Mouse (Mus musculus): ENCODE data around the gene Sim2. TPM values are rescaled to one million over a fixed set of nuclear protein-coding genes. Genes with fewer than 3 reads are reported as not detected.

Sim2 gene
- polyA plus RNA-seq, 1 experiment from 2014 or later, result not detected

DNA sequence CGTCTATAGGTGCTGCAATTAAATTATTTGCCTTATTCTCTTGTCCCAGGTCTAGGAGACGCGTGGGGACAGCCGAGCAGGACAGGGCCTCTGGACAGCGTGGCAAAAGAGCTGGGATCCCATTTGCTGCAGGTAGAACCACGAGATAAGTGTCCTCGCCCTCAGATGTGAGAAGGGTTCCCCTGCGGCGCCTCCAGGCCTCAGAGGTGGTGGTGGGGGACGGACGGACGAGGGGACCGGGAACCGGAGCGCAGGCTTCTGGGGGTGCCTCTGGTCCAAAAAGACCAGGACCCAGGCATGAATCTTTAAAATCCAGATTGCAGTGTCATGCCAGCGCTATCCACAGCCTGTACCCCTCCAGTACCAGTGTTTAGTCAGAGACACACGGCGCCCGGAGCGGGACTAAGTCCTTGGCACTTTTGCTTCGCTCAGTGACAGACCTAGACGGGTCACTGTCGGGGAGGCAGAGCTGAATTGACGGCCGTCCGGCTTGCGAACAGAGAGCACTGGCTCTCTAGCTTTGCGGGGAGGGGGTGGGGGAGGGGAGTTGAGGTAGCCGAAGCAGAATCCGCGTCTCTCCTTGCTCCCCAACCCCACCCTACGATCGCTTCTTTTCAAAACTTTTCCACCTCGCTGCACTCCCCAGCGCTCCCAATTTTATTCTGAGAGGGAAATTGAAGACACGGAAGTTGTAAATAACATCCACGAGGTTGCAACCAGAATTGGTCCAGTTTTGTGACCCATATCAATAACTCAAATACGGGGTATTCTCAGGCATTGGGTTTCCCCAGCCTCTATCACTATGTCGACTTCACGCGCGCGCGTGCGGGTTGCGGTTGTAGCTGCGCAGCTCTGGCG lies 9.7 kb downstream of the Sim2 start:
- H3K9ac ChIP-seq (replicated peaks; ENCODE audit: low read depth), result no peak overlapping the region
- 3% methylated on average over 48 of the region's 48 CpGs for WGBS
- H3K4me2 ChIP-seq (replicated peaks; ENCODE audit: low read depth, low read length), result no peak overlapping the region
- peaks cover 78% of the 10 kb centered on the region for H3K27me3 ChIP-seq (replicated peaks; ENCODE audit: insufficient read depth, low read length)
- DNase-seq (ENCODE audit: low spot score), result no peak
- TF ChIP-seq CTCF (IDR thresholded peaks at IDR 0.05) (no peak), EP300 (IDR thresholded peaks at IDR 0.05) (no peak)
- ATAC-seq, result no peak
- H3K36me3 ChIP-seq (ENCODE audit: insufficient read depth, low read length), result no peaks in the 10 kb centered on the region
- H3K4me3 ChIP-seq (ENCODE audit: low read depth, low read length), result no peak overlapping the region
- H3K9me3 ChIP-seq (ENCODE audit: low read length), result no peaks in the 10 kb centered on the region
- no peaks in the 10 kb centered on the region for H3K4me1 ChIP-seq (ENCODE audit: insufficient read depth, low read depth, low read length)
- no peak overlapping the region for H3K27ac ChIP-seq (ENCODE audit: low read length)

DNA sequence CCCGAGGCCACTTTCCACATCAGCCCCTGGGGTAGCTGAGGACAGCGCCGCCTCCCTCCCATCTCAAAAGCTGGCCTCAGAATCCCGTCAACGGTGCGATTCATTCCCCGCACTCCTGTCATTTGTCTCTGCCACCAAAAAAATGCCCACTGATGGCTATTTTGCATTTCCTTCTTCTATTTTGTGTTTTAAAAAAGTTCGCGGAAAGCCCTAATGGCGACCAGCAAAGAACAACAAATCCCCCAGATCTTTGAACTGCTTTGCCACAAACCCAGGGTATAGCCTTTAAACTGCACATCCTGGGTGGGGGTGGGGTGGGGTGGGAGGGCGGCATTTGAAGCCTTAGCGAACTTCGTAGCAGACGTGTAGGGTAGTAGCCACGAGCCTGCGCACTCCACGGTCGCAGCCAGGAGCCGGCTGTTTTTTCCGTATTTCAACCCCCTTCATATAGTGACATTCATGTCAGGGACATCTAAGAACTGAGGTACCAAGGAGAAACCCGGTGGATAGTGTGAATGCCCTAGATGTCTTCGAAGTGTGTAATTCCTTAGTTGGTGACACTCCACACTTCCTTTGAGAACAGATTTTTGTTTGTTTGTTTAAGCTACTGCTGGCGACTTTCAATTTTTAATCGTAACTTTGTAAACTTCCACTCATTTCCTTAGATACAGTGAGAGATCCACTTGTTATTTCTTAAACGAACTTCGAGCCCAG lies 10.5 kb downstream of the Sim2 start:
- no peak for DNase-seq (ENCODE audit: low spot score)

GRCm38 (mm10) chr16:94096479-94096878 lies 11.7 kb downstream of the Sim2 start:
- peaks cover 61% of the 10 kb centered on the region for H3K27me3 ChIP-seq (replicated peaks; ENCODE audit: insufficient read depth, low read length)
- H3K36me3 ChIP-seq (ENCODE audit: insufficient read depth, low read length), result no peaks in the 10 kb centered on the region
- H3K9me3 ChIP-seq (ENCODE audit: low read length), result no peaks in the 10 kb centered on the region
- DNase-seq (ENCODE audit: low spot score) (no peak), ATAC-seq (no peak)
- 3% methylated on average over 14 of the region's 14 CpGs for WGBS
- H3K4me1 ChIP-seq (ENCODE audit: insufficient read depth, low read depth, low read length), result no peaks in the 10 kb centered on the region
- H3K9ac ChIP-seq (replicated peaks; ENCODE audit: low read depth), result no peak overlapping the region
- no peak overlapping the region for H3K27ac ChIP-seq (ENCODE audit: low read length)
- no peak for TF ChIP-seq EP300 (IDR thresholded peaks at IDR 0.05)
- TF ChIP-seq CTCF (IDR thresholded peaks at IDR 0.05), result no peak
- no peak overlapping the region for H3K4me2 ChIP-seq (replicated peaks; ENCODE audit: low read depth, low read length)
- no peak overlapping the region for H3K4me3 ChIP-seq (ENCODE audit: low read depth, low read length)

More for the DNA sequence above, 10.5 kb downstream of the Sim2 start:
- ATAC-seq, result no peak
- H3K9ac ChIP-seq (replicated peaks; ENCODE audit: low read depth), result no peak overlapping the region
- no peak overlapping the region for H3K4me2 ChIP-seq (replicated peaks; ENCODE audit: low read depth, low read length)
- TF ChIP-seq CTCF (IDR thresholded peaks at IDR 0.05), result no peak
- no peak for TF ChIP-seq EP300 (IDR thresholded peaks at IDR 0.05)
- peaks cover 73% of the 10 kb centered on the region for H3K27me3 ChIP-seq (replicated peaks; ENCODE audit: insufficient read depth, low read length)
- H3K27ac ChIP-seq (ENCODE audit: low read length), result no peak overlapping the region
- no peaks in the 10 kb centered on the region for H3K4me1 ChIP-seq (ENCODE audit: insufficient read depth, low read depth, low read length)
- H3K36me3 ChIP-seq (ENCODE audit: insufficient read depth, low read length), result no peaks in the 10 kb centered on the region
- no peaks in the 10 kb centered on the region for H3K9me3 ChIP-seq (ENCODE audit: low read length)
- no peak overlapping the region for H3K4me3 ChIP-seq (ENCODE audit: low read depth, low read length)
- 1% methylated on average over 26 of the region's 26 CpGs for WGBS

DNA sequence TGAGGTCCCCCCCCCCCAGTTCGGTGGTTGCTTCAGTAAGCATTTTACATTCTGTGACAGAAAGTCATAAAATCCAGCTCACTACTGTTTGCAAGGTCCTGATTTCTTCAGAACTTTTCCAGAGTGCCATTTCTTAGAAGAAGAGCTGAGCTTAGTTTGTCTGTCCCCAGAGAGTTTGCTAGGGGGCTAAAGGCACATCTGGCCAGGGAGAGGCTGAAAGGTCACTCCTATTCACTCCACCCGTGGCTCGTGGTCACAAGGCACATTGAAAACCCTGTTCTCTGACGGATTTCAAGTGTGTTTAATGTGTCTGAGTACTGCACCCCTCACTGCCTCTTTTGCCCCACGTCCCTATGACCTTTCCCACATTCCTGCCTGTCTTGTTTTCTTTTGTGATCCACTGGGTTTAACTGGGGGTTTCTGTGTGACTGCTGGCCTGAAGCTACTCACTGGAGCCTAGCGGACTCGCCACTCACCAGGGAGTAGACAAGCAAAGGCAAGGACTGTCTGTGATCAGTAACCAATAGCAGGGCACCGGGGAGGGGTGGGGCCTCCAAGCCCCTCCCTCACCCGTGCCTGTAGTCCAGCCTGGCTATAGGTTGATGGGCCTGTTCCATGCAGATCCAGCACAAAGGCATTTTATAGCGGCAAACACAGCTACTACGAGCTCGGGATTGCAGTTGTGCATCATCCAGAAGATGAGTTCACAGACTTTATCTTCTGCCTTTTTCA lies 13.2 kb downstream of the Sim2 start:
- Histone ChIP-seq H3K27me3 (replicated peaks; ENCODE audit: insufficient read depth, low read length) (peaks cover 46% of the 10 kb centered on the region), H3K36me3 (ENCODE audit: insufficient read depth, low read length) (no peaks in the 10 kb centered on the region), H3K4me3 (ENCODE audit: low read depth, low read length) (no peak overlapping the region), H3K4me1 (ENCODE audit: insufficient read depth, low read depth, low read length) (no peaks in the 10 kb centered on the region), H3K27ac (ENCODE audit: low read length) (no peak overlapping the region), H3K9ac (replicated peaks; ENCODE audit: low read depth) (no peak overlapping the region), H3K4me2 (replicated peaks; ENCODE audit: low read depth, low read length) (no peak overlapping the region), H3K9me3 (ENCODE audit: low read length) (no peaks in the 10 kb centered on the region)
- TF ChIP-seq EP300 (IDR thresholded peaks at IDR 0.05), result no peak
- TF ChIP-seq CTCF (IDR thresholded peaks at IDR 0.05), result no peak
- WGBS, result 16% methylated on average over 12 of the region's 12 CpGs
- DNase-seq (ENCODE audit: low spot score) (no peak), ATAC-seq (peak; percentile 48; the same call in 1 of the 2 replicates)

DNA sequence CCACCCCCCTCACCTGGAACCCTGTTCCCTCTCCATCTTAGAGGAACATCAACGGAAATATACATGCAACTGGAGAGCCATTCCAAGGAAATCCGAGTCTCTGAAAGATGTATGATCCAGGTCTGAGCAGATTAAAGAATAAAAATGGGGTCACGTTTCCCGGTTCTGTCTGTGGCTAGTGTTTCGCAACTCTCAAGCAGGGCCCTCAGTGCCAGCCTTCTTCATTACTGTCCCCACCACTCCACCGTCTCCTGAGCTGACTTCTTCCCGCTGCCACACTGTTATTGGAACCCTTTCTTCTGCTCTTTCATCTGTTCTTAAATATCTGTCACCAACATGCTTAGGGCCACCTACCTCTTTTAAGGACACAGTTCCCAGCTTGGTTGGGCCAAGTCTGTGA lies 28.4 kb downstream of the Sim2 start:
- Histone ChIP-seq H3K4me1 (ENCODE audit: insufficient read depth, low read depth, low read length) (no peaks in the 10 kb centered on the region), H3K36me3 (ENCODE audit: insufficient read depth, low read length) (no peaks in the 10 kb centered on the region), H3K27me3 (replicated peaks; ENCODE audit: insufficient read depth, low read length) (no peaks in the 10 kb centered on the region), H3K27ac (ENCODE audit: low read length) (no peak overlapping the region), H3K4me2 (replicated peaks; ENCODE audit: low read depth, low read length) (no peak overlapping the region), H3K9ac (replicated peaks; ENCODE audit: low read depth) (no peak overlapping the region), H3K4me3 (ENCODE audit: low read depth, low read length) (no peak overlapping the region), H3K9me3 (ENCODE audit: low read length) (no peaks in the 10 kb centered on the region)
- WGBS, result 52% methylated on average over 7 of the region's 7 CpGs
- ATAC-seq (no peak), DNase-seq (ENCODE audit: low spot score) (no peak)
- no peak for TF ChIP-seq CTCF (IDR thresholded peaks at IDR 0.05)

DNA sequence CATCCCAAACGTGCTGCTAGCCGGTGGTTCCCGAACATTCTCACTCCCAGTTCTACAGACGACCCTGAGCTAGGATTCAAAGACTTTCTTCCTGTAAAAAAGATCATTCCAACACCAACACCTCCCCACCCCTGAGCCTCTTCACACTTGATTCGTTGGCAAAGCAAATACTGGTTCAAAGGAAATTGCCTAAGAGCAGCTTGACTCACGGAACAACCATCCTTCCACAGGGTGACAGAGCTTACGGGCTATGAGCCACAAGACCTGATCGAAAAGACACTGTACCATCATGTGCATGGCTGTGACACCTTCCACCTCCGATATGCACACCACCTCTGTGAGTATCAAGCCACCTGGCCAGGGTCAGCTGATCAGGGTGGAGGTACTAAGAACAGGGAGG lies 30.0 kb downstream of the Sim2 start:
- Histone ChIP-seq H3K27me3 (replicated peaks; ENCODE audit: insufficient read depth, low read length) (no peaks in the 10 kb centered on the region), H3K27ac (ENCODE audit: low read length) (no peak overlapping the region), H3K9ac (replicated peaks; ENCODE audit: low read depth) (no peak overlapping the region), H3K4me1 (ENCODE audit: insufficient read depth, low read depth, low read length) (no peaks in the 10 kb centered on the region), H3K9me3 (ENCODE audit: low read length) (no peaks in the 10 kb centered on the region), H3K36me3 (ENCODE audit: insufficient read depth, low read length) (no peaks in the 10 kb centered on the region), H3K4me3 (ENCODE audit: low read depth, low read length) (no peak overlapping the region), H3K4me2 (replicated peaks; ENCODE audit: low read depth, low read length) (no peak overlapping the region)
- DNase-seq (ENCODE audit: low spot score) (peak; percentile 28), ATAC-seq (peak; percentile 25)
- TF ChIP-seq CTCF (IDR thresholded peaks at IDR 0.05) (no peak), EP300 (IDR thresholded peaks at IDR 0.05) (no peak)
- WGBS, result 38% methylated on average over 9 of the region's 9 CpGs
